Mouse (Mus musculus) spleen, adult 18-20 months (tissue): ENCODE data around the gene Thyn1.

ENCODE experiments used
- DNase-seq, 2 experiments: peaks; one replicate each; pipeline ENCODE4 v3.0.0; 2022; ENCODE audit warnings: mixed read lengths in 2 of 2

Thyn1 gene

DNA sequence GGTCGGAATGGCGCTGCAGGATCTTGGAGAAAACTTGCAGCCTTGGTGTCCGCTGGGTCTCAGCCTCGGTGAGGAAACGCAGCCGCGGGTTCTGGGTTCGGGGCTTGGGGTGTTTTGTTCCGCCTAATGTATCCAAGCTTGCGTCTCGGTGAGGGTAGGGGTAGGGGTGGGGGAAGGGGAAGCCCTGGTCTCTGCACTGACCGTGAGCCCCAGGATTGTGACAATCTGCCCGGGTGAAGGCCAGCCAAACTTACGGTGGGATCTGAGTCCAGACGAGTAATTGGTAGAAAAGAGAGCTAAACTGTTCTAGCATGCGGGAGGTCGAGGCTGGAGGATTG, 31.2 kb downstream of the Thyn1 start:
- no peak for DNase-seq

- DNase-seq, result no peak
Measured at GRCm38 (mm10) chr9:27043892-27044291, 44.4 kb downstream of the Thyn1 start.

DNA sequence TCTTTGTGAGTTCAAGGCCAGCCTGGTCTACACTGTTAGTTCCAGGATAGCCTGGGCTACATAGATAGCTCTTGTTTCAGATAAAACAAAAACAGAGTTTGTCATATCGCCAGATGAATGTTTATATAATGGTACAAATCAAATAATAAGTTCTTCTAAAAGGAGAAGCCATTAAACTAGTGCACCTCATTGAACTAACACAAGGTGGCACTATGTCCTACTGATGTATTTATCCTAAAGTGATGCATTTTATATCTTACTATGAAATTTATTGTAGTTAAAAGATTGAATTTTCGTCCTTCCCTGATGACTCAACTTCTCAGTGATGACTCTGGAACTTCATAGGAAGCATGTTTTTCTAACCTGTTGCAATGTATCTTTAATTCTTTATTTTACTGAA, 50.0 kb downstream of the Thyn1 start:
- DNase-seq, result no peak
